Mouse (Mus musculus) left cerebral cortex, postnatal 36 days (tissue): ENCODE results near the gene Kndc1. TPM values are rescaled to one million over a fixed set of nuclear protein-coding genes. Genes with fewer than 3 reads are reported as not detected.

Experiments used
- DNase-seq, 2 experiments: peaks; one replicate each; pipeline ENCODE4 v3.0.0; 2021 to 2022; ENCODE audit warnings: low spot score in 2 of 2, mixed read lengths in 1 of 2
- intact Hi-C: fragments of 180-260 bp; cut with DNase I; formaldehyde crosslinking; loops from one replicate; pipeline ENCODE4 v1.15.1; 2025
- total RNA-seq, 2 experiments: library from RNA; stranded (reverse); gene quantifications; 2 replicates each; pipeline ENCODE4 v1.2.3; 2021

The Kndc1 gene
- total RNA-seq, 2 experiments from 2014 or later, result 70.1 to 70.2 TPM

DNA sequence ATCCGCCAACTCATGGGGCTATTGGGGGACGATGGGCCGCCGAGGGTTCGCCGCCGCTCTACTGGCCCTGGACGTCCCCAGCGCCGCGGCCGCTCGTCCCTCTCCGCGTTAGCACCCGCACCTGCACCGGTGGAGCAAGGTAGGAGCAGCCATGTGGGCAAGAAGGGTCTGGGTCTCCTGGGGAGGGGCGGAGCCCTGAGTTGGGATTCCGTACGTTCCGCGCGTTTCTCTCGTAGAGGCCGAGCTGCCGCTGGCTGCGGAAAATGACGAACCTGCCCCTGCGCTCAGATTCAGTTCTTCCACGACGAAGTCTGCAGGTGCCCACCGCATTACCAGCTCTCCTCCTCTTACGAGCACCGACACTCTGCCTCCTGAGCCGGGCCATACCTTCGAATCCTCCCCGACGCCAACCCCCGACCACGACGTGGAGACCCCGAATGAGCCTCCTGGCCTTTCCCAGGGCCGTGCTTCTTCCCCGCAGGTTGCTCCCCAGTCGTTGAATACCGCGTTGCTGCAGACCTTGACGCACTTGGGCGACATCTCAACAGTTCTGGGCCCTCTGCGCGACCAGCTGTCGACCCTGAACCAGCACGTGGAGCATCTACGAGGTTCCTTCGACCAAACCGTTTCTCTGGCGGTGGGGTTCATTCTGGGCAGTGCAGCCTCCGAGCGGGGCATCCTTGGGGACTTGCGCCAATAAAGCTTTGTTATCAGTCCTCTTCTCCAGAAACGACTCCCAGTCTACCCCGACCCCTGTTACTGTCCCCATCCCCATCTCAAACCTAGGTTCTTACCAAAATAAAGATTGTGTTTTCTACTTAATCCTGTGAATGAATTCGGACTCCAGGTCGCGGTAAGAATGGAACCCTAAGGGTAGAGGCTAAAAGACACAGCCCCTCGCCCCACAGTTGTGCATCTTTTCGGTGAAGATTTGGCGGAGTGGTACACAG, 50.1 kb downstream of the Kndc1 start:
- no peak for DNase-seq
- intact Hi-C loops, result no loop called here

DNA sequence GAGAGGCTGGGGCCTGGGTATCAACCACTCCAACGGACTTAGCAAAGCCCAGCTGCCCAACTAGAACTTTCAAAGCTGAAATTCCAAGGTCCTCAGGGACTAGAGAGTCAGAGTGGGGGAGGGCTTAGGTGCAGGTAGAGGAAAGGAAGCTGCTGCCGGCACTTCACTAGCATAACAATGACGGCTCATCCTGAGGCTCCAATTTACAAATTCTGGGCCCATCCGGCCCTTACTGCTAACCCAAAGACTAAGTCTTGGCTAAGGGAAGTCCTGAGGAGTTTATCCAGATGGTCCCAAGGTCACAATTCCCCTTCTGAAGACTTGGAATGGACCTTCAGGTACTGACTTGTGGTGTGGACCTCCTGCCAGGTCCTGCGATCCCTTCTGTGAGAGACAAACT, 51.0 kb downstream of the Kndc1 start:
- no peak for DNase-seq
- intact Hi-C loops, result no loop called here

DNA sequence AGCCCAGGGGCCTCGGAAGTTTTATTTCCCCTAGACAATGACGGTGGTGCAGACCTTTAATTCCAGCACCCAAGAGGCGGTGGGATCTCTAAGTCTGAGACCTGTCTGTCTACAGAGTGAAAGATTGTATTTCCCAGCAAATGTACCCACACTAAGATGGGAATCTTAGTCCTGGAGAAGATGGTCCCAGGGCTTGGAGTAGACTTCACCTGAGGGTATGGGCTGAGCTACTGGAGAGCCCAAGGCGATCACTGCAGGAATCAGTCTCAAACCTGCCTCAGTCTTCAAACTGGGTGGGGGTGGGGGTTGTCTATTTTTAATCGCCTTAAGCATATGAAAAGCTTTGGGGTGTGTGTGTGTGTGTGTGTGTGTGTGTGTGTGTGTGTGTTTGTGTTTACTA, 51.5 kb downstream of the Kndc1 start:
- DNase-seq, result no peak
- intact Hi-C loops, result no loop called here

DNA sequence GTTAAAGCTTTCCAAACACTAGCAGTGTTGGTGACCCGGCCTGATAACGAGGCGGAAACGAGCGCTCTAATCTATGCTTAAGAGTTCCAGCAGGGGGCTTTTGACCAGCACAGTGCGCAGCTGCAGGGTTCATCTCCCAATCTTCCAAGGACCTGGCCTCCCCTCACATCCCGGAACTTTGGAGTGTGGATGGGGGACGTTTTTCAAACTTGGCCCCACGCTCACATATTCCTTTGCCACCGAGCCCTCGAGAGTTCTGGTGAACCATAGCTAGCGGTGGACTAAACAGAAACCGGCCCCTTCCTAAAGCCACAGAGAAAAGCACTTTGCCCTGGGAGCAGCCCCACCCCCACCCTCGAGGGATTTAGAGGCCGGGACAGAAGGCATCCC, 55.4 kb downstream of the Kndc1 start:
- intact Hi-C loops, result no loop called here
- DNase-seq, result no peak

DNA sequence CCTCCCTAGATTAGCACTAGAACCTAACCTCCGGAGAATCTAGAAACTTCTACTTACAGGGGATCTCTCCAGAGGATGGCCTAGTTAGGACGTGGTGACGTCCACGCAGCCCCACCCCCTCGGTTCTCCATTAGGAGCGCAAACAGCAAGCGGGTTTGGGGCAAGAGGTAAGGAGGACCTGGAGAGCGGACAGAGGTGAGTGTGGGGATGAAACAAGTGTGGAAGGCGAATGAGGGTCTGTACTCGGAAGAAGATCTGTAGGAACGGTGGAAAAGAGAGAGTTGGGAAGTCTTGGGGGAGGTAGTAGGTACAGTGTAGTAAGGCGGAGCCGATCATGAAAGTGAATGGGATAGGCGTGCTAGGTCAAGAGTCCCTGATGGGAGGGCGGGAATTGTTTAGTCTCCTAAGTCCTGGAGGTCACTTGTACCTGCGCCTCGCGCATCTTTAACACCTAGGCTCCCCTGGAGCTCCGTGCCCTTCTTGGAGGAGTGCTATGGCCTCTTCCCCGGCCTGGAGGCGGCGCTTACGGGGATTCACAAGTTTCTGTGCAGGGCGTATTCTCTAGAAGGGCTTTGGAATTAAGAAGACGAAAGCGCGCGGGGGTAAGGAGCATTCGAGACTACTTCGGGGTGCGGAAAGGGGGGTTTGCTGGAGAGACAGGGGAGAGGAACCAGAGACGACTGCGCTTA, 55.9 kb downstream of the Kndc1 start:
- intact Hi-C loops, result no loop called here
- DNase-seq, result no peak

DNA sequence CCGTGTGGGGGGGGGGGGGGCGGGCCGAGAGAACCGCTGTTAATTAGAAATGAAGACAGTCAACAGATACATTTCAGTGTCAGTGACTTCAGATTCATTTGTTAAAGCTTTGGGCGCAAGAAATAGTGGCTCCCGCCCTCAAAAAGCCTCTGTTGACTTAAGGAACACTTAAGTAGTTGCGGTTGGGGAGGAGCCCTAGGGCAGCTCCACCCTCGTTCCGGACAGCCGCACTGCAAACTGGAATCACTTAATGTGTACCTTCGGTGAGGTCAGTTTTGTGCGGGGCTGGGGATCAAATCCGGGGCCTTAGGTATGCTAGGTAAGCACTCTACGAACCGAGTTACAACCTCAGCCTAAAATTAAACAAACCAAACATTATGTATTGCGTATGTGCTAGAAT, 56.6 kb downstream of the Kndc1 start:
- intact Hi-C loops, result no loop called here
- DNase-seq, result no peak

DNA sequence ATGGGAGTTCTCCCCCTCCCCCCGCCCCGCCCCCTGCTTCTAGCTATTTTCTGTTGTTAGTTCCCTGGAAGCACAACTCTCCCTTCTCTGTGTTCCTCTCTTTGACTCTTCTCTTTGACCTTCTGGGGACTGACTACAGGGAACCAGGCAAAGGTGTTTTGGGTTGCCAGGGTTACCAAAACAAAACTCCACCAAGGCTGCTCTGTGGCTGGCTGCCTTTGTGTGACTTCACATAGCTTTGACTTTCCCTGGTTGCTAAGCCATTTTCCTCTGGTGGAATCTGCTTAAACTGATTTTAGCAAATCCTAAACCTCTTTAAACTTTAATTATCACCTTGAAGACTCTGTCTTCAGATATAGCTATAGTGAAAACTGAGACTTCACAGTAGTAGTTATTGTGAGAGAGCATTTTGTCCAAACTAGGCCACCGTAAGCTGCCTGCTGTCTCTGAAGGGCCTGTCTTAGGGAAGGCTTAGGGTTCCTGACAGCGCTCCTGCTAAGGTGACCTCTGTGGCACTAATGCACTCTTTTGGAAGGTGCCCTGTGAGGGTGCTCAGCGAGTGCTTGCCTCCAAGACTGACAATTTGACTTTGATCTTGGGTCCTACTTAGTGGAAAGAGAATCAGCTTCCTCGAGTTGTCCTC, 57.6 kb downstream of the Kndc1 start:
- no peak for DNase-seq
- intact Hi-C loops, result no loop called here

DNA sequence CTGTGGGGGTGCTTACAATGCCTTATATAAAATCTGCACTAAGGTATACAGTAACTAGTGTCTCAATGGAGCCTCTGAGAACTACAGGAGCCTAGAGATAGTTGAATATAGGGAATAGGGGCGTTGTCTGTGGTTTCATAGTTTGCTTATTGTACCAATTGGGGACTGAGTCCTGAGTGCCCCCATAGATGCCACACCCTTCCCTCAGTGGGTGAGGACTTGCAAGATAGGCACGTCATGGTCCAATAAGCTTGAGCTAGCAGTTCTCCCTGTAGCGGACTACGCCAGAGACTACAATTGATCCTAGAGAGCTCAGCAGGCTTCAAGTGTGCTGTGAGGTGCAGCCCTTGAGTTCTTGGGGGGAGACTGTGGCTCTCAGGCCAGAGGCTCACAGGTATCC, 61.0 kb downstream of the Kndc1 start:
- intact Hi-C loops, result no loop called here

DNA sequence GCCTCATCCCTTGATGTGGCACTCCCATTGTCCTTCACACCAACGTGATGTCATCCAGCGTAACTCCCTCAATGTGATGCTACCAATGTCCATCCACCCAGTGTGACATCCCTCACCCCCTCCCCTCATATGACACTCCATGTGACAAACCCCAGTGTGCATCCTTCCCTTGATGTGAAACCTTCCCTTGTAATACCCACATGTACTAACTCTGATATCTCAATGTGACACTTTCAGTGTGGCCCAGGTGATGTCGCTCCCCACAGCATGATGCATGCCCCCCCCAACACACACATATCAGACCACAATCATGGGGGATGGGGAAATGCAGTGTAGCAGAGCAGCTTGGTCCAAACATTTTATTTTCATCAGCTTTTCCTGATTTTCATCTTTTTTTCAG, 62.2 kb downstream of the Kndc1 start:
- no peak for DNase-seq
- intact Hi-C loops, result no loop called here

More for the DNA sequence above, 61.0 kb downstream of the Kndc1 start:
- DNase-seq, result no peak

DNA sequence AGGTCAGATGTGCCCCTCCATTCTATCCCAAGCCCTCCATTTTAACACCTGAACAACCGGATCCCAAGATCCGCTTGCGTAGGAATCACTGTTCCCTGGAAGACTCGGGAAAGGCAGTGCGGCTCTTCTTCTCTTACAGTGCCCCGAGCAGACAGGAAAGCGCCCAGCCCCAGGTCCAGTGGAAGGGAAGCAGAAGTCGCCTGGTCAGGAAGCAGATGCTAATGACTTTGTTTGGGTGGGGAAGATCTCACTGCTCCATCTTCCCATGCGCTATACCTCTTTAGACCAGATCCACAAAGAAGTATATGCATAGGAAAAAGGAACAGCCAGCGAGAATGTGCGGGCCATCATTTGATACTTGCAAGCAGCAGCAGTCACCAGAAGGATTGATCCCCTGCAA, 62.9 kb downstream of the Kndc1 start:
- intact Hi-C loops, result no loop called here
- DNase-seq, result no peak

DNA sequence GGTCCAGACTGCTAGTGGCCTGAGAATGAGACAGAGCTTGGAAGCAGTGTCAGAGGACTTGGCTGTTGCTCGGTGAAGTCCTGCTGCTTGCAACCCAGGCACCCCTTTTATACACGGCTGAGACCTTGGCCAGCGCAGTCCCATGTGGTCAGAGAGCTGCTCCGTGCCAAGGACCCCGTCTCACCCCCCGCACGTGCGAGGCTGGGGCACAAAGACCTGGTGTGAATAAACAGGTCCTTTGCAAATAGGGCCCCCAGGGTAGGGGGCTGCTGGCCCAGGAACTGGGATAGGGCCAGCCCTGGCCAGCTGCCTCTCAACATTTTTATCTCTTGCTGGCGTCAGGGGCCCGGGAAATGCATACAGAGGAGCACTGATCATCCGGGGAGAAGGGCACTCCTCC, 63.5 kb downstream of the Kndc1 start:
- DNase-seq, result no peak
- intact Hi-C loops, result no loop called here

DNA sequence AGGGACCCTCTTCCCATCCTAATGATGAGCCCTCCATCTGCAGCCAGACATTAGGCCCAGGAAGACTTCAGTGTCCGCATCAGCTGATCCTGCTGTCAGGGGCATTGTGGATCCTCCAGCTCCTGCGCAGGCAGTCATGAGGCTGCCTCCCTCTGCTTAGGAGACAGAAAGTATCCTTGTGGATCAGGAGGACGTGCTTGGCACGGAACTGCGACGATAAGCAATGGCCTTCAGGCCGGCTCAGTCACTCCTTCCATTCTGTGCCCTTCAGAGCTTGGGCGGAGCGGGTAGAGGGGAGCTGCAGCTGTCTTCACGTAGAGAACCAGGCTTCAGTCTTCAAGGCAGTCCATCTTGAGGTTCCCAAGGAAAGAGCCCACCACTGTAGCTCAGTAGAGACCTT, 66.6 kb downstream of the Kndc1 start:
- intact Hi-C loops, result no loop called here
- no peak for DNase-seq

DNA sequence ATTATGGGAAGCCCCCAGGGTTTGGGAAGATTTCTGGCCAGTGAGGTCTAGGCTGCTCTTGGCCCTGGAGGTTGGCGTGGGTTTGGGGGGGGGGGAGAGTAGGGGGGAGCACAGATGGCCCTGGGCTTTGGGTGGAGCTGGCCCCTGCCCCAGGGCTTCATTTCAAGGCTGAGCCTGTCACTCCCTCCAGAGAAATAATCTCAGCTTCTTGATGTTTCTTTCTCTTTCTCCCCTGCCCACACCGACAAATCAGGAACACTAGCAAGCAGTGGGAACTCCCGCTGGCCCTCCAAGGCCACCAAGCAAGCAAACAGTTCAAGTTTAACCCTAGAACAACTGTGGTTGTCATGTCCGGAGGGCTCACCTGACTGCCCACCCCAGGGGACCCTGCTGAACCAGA, 69.3 kb downstream of the Kndc1 start:
- no peak for DNase-seq
- intact Hi-C loops, result no loop called here

DNA sequence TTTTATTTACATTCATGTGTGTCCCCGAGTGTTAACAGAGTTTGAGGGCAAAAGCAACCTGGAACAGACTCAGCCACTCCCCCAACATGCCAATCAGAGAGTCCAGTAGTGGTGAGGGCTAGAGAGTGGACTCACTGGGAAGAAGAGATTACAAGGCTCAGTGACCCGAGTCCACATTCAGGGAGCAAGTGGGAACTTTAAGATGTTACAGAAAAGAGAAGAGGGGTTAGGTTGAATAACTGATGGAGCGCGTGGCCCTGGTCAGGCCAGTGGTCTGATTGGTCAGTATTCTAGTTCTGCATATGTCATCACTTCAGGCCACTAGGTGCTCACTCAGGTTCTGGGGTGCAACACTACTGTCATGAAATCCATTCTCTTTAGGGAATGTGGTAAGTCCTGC, 72.7 kb downstream of the Kndc1 start:
- no peak for DNase-seq
- intact Hi-C loops, result no loop called here

DNA sequence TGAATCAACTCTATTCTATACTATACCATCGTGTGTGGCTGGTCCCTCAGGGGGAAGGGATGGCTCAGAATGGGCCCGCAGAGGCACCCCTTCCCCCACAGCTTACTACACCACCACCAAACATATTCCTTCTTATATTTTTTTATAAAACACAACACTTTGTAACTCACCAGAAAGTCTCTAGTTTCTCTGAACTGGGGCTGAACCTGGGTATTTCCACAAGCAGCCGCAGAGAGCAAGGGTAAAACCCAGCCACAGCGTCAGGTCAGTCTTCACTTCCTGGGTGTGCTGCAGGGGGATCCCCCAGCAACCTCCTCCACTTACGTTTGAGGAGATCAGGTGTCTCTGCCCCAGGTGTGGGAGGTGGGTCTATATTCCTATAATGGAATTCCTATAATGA, 73.9 kb downstream of the Kndc1 start:
- no peak for DNase-seq
- intact Hi-C loops, result loop anchor here (2.0 kb wide), 1 partner anchor 26 kb away; no protein-coding TSS in a partner anchor

DNA sequence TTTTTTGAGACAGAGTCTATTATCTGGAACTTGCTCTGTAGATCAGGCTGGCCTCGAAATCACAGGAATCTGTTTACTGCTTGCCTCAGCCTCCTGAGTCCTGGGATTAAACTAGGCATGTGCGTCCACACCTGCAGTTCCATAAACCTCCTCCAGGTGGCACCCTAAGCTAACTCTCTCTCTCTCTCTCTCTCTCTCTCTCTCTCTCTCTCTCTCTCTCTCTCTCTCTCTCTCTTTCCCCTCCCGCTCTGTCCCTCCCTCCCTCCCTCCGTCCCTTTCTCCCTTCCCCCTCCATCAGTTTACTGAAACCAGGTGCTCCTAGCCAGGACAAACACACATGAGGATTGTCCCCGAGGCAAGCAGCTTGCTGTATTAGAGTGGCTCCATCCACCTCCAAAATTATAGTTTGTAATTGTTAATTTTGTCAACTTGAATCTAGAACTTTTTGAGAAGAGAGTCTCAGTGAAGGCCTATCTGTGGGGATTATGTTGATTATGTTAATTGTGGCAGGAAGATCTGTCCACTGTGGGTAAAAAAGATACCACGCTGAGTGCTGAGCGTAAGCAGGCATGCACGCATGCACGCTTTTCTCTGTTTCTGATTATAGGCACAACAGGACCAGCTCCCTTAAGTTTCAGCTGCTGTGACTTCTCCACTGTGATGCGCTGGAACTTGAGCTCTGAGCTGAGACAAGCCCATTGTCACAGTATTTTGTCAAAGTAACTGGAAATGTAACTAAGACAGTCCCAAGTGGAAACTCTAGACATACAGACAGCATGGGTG, 75.0 kb downstream of the Kndc1 start:
- intact Hi-C loops, result loop anchor here (1.0 to 2.0 kb wide), 2 partner anchors 25 to 94 kb away; no protein-coding TSS in a partner anchor
- peak; percentile 75 to 84 for DNase-seq

DNA sequence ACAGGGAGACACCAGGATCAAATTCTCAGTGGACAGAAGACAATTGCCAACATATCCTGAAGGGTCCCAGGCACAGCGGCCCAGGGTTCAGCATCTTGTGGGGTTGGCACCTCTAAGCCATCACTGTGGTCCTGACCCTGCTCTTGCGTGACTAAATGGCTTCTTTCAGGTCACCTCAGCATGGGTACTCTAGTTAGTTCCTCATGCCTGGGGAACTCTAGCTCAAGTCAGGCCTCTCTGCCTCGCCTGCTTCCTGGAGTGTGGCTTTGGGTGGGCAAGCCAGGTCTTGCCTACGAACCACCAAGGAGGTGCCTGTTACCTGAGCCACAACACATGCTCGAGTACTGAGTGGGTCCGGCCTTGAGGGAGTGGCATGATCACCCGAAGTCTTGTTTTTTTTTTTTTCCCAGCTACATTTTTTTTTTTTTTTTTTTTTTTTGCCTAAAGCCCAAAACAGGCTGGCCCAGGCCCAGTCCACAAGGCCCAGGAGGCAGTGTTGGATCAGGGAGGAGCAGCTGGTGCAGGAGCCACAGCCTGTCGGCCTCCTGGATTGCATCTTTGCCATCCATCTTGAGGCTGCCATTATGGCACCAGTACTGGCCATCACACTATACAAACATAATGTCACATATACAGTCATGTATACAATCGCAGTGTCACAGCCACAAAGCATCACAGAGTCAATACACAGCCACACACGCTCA, 75.9 kb downstream of the Kndc1 start:
- intact Hi-C loops, result no loop called here
- DNase-seq, result no peak

DNA sequence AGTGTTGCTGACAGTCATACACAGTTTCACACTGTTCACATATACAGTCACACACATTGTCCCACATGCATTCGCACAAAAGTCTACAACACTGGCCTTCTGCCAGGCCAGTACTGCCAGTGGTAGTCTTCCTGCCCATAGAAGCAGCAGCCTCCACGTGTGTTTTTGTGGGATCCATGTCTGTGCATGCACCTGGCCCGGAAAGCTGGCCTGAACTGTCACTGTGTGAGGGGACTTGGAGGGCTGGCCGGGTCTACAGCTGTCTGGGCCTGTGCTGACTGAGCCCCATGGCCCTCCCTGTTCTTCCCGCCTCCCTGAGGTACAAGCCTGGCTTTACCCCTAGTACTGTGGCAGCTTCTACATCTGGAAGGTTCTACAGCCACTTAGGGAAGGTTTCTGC, 76.5 kb downstream of the Kndc1 start:
- no peak for DNase-seq
- intact Hi-C loops, result no loop called here

DNA sequence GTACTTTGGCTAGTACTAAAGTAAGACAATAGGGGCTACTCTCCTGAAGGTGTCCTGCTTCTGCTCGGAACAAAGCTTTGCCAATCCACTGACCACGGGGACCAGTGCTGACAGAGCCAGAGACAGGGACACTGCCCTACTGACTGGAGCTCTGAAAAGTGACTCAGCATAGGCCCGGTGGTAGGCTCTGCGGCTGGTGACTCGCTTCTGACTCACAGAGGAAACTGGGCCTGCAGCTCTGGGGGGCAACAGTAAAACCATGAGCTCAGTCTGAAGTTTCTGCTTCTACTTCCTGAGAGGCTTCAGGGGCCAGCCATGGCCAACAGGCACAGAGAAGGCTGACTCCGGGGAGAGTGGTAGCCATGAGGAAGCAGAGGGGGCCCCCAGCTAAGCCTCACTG, 76.9 kb downstream of the Kndc1 start:
- intact Hi-C loops, result no loop called here
- no peak for DNase-seq
